Mouse (Mus musculus) kidney, postnatal 4 days (tissue): ENCODE measurements at regions not wholly inside any gene's neighbourhood (a gene's known extent, or its start where the extent isn't known, plus 50 kb on each side); places are given as distances from the start of the nearest gene placed in this dataset.

ENCODE experiments used
- DNase-seq, 2 experiments: peaks; one replicate each; pipeline ENCODE4 v3.0.0; 2021; ENCODE audit warnings: mixed read lengths in 2 of 2

- no peak for DNase-seq
Observed at GRCm38 (mm10) chr10:19066821-19067350, 51.4 kb upstream of the Tnfaip3 start.
